Mouse (Mus musculus): ENCODE measurements around the gene Ttll13. TPM values are rescaled to one million over a fixed set of nuclear protein-coding genes. Genes with fewer than 3 reads are reported as not detected.
A peak's percentile ranks its signal among the peaks of the same experiment; 100 is the strongest.

Gene Ttll13
- polyA plus RNA-seq, 1 experiment from 2014 or later = 1.2 TPM

GRCm38 (mm10) chr7:80264606-80265005 lies 18.4 kb downstream of the Ttll13 start:
- no peak for ATAC-seq (replicated peaks; ENCODE audit: low FRiP score)
- DNase-seq (ENCODE audit: low spot score) = no peak

DNA sequence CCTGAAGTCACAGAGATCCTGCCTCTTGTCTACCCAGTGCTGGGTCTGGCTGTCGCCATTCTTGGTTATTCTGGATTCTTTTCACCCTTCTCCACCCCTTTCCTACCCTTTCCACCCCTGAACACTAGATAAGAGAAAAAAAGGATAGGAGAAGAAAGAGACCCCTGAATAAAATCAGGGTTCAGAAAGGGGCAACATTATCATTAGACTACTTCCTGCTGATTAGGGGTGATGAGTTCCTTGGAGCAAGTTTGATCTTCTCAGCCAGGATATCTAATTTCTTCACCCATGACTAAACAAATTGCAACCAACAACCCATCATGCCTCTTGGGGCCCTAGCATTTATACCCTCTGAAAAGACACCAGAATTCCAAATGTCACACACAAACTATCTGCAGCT lies 21.6 kb downstream of the Ttll13 start:
- ATAC-seq (replicated peaks; ENCODE audit: low FRiP score) (no peak), DNase-seq (ENCODE audit: low spot score) (no peak)
- H3K36me3 ChIP-seq (ENCODE audit: control insufficient read depth, insufficient read depth, low read length) = peaks cover 5% of the 10 kb centered on the region; the same call in 1 of the 2 replicates
- H3K9ac ChIP-seq (ENCODE audit: low read length) = no peak overlapping the region
- no peak overlapping the region for H3K27ac ChIP-seq (ENCODE audit: low read depth, low read length)
- no peak overlapping the region for H3K4me2 ChIP-seq (ENCODE audit: low read depth, low read length, severe bottlenecking)
- no peaks in the 10 kb centered on the region for H3K9me3 ChIP-seq (ENCODE audit: control insufficient read depth, low read length)
- peaks cover 5% of the 10 kb centered on the region; the same call in 1 of the 2 replicates for H3K4me1 ChIP-seq (replicated peaks; ENCODE audit: control insufficient read depth, insufficient read depth, low read length)
- H3K27me3 ChIP-seq (ENCODE audit: control insufficient read depth, insufficient read depth, low read length) = no peaks in the 10 kb centered on the region
- WGBS = 79% methylated on average over 1 of the region's 1 CpGs
- H3K4me3 ChIP-seq (ENCODE audit: low read depth, low read length) = no peak overlapping the region

More at GRCm38 (mm10) chr7:80264606-80265005, 18.4 kb downstream of the Ttll13 start:
- Histone ChIP-seq H3K36me3 (ENCODE audit: control insufficient read depth, insufficient read depth, low read length) (peaks cover 5% of the 10 kb centered on the region; the same call in 1 of the 2 replicates), H3K4me2 (ENCODE audit: low read depth, low read length, severe bottlenecking) (no peak overlapping the region), H3K27ac (ENCODE audit: low read depth, low read length) (no peak overlapping the region), H3K27me3 (ENCODE audit: control insufficient read depth, insufficient read depth, low read length) (no peaks in the 10 kb centered on the region), H3K9me3 (ENCODE audit: control insufficient read depth, low read length) (no peaks in the 10 kb centered on the region), H3K4me3 (ENCODE audit: low read depth, low read length) (no peak overlapping the region), H3K9ac (ENCODE audit: low read length) (no peak overlapping the region), H3K4me1 (replicated peaks; ENCODE audit: control insufficient read depth, insufficient read depth, low read length) (peaks cover 8% of the 10 kb centered on the region; the same call in 1 of the 2 replicates)
- WGBS = 96% methylated on average over 12 of the region's 12 CpGs

- peak; percentile 95 for DNase-seq (ENCODE audit: low spot score)
- Histone ChIP-seq H3K4me3 (ENCODE audit: low read depth, low read length) (peak within 1 kb of the TSS; percentile 83), H3K4me1 (replicated peaks; ENCODE audit: control insufficient read depth, insufficient read depth, low read length) (peaks cover 5% of the 10 kb centered on the region; the same call in 1 of the 2 replicates), H3K36me3 (ENCODE audit: control insufficient read depth, insufficient read depth, low read length) (peaks cover 5% of the 10 kb centered on the region; the same call in 1 of the 2 replicates), H3K27ac (ENCODE audit: low read depth, low read length) (peak within 1 kb of the TSS; percentile 41; the same call in 1 of the 2 replicates), H3K27me3 (ENCODE audit: control insufficient read depth, insufficient read depth, low read length) (no peaks in the 10 kb centered on the region), H3K4me2 (ENCODE audit: low read depth, low read length, severe bottlenecking) (peak within 1 kb of the TSS; percentile 95), H3K9me3 (ENCODE audit: control insufficient read depth, low read length) (peaks cover 1% of the 10 kb centered on the region; the same call in 1 of the 2 replicates), H3K9ac (ENCODE audit: low read length) (peak within 1 kb of the TSS; percentile 75)
- ATAC-seq (replicated peaks; ENCODE audit: low FRiP score) = peak; percentile 92
- 5% methylated on average over 21 of the region's 21 CpGs for WGBS
These were observed 22.9 kb downstream of the Ttll13 start, which contains the start of gene Vps33b for GRCm38 (mm10) chr7:80268897-80269750. TSS of gene Vps33b (plus strand) at chr7:80269649.

GRCm38 (mm10) chr7:80269751-80270255 lies 23.6 kb downstream of the Ttll13 start:
- Histone ChIP-seq H3K27ac (ENCODE audit: low read depth, low read length) (no peak overlapping the region), H3K4me2 (ENCODE audit: low read depth, low read length, severe bottlenecking) (peak overlapping the region; percentile 95), H3K9ac (ENCODE audit: low read length) (peak overlapping the region; percentile 75), H3K4me3 (ENCODE audit: low read depth, low read length) (peak overlapping the region; percentile 83), H3K4me1 (replicated peaks; ENCODE audit: control insufficient read depth, insufficient read depth, low read length) (peaks cover 5% of the 10 kb centered on the region; the same call in 1 of the 2 replicates), H3K27me3 (ENCODE audit: control insufficient read depth, insufficient read depth, low read length) (no peaks in the 10 kb centered on the region), H3K36me3 (ENCODE audit: control insufficient read depth, insufficient read depth, low read length) (peaks cover 12% of the 10 kb centered on the region), H3K9me3 (ENCODE audit: control insufficient read depth, low read length) (peaks cover 8% of the 10 kb centered on the region; the same call in 1 of the 2 replicates)
- 1% methylated on average over 23 of the region's 23 CpGs for WGBS
- DNase-seq (ENCODE audit: low spot score) (no peak), ATAC-seq (replicated peaks; ENCODE audit: low FRiP score) (no peak; the same call in 1 of the 2 replicates)

GRCm38 (mm10) chr7:80273456-80273855 lies 27.3 kb downstream of the Ttll13 start:
- DNase-seq (ENCODE audit: low spot score) (no peak), ATAC-seq (replicated peaks; ENCODE audit: low FRiP score) (no peak)
- peaks cover 17% of the 10 kb centered on the region for H3K36me3 ChIP-seq (ENCODE audit: control insufficient read depth, insufficient read depth, low read length)
- H3K9me3 ChIP-seq (ENCODE audit: control insufficient read depth, low read length) = peaks cover 13% of the 10 kb centered on the region; the same call in 1 of the 2 replicates
- no peak overlapping the region for H3K27ac ChIP-seq (ENCODE audit: low read depth, low read length)
- no peak overlapping the region for H3K4me2 ChIP-seq (ENCODE audit: low read depth, low read length, severe bottlenecking)
- WGBS = 93% methylated on average over 2 of the region's 2 CpGs
- peaks cover 5% of the 10 kb centered on the region; the same call in 1 of the 2 replicates for H3K4me1 ChIP-seq (replicated peaks; ENCODE audit: control insufficient read depth, insufficient read depth, low read length)
- no peaks in the 10 kb centered on the region for H3K27me3 ChIP-seq (ENCODE audit: control insufficient read depth, insufficient read depth, low read length)
- no peak overlapping the region for H3K9ac ChIP-seq (ENCODE audit: low read length)
- H3K4me3 ChIP-seq (ENCODE audit: low read depth, low read length) = no peak overlapping the region

GRCm38 (mm10) chr7:80276374-80276773 lies 30.2 kb downstream of the Ttll13 start:
- Histone ChIP-seq H3K4me3 (ENCODE audit: low read depth, low read length) (no peak overlapping the region), H3K4me1 (replicated peaks; ENCODE audit: control insufficient read depth, insufficient read depth, low read length) (no peaks in the 10 kb centered on the region), H3K27ac (ENCODE audit: low read depth, low read length) (no peak overlapping the region), H3K9ac (ENCODE audit: low read length) (no peak overlapping the region), H3K27me3 (ENCODE audit: control insufficient read depth, insufficient read depth, low read length) (no peaks in the 10 kb centered on the region), H3K36me3 (ENCODE audit: control insufficient read depth, insufficient read depth, low read length) (peaks cover 17% of the 10 kb centered on the region), H3K9me3 (ENCODE audit: control insufficient read depth, low read length) (peaks cover 13% of the 10 kb centered on the region; the same call in 1 of the 2 replicates), H3K4me2 (ENCODE audit: low read depth, low read length, severe bottlenecking) (no peak overlapping the region)
- 95% methylated on average over 4 of the region's 4 CpGs for WGBS
- DNase-seq (ENCODE audit: low spot score) (no peak), ATAC-seq (replicated peaks; ENCODE audit: low FRiP score) (no peak)

GRCm38 (mm10) chr7:80280032-80280431 lies 33.9 kb downstream of the Ttll13 start:
- H3K4me3 ChIP-seq (ENCODE audit: low read depth, low read length) = no peak overlapping the region
- H3K36me3 ChIP-seq (ENCODE audit: control insufficient read depth, insufficient read depth, low read length) = peaks cover 7% of the 10 kb centered on the region; the same call in 1 of the 2 replicates
- ATAC-seq (replicated peaks; ENCODE audit: low FRiP score) = no peak
- no peak overlapping the region for H3K4me2 ChIP-seq (ENCODE audit: low read depth, low read length, severe bottlenecking)
- peaks cover 3% of the 10 kb centered on the region; the same call in 1 of the 2 replicates for H3K9me3 ChIP-seq (ENCODE audit: control insufficient read depth, low read length)
- no peak overlapping the region for H3K9ac ChIP-seq (ENCODE audit: low read length)
- DNase-seq (ENCODE audit: low spot score) = no peak
- H3K27me3 ChIP-seq (ENCODE audit: control insufficient read depth, insufficient read depth, low read length) = no peaks in the 10 kb centered on the region
- H3K27ac ChIP-seq (ENCODE audit: low read depth, low read length) = no peak overlapping the region
- H3K4me1 ChIP-seq (replicated peaks; ENCODE audit: control insufficient read depth, insufficient read depth, low read length) = no peaks in the 10 kb centered on the region
- 88% methylated on average over 10 of the region's 10 CpGs for WGBS

- WGBS = 84% methylated on average over 2 of the region's 2 CpGs
- Histone ChIP-seq H3K9ac (ENCODE audit: low read length) (no peak overlapping the region), H3K4me1 (replicated peaks; ENCODE audit: control insufficient read depth, insufficient read depth, low read length) (no peaks in the 10 kb centered on the region), H3K4me2 (ENCODE audit: low read depth, low read length, severe bottlenecking) (no peak overlapping the region), H3K27ac (ENCODE audit: low read depth, low read length) (no peak overlapping the region), H3K27me3 (ENCODE audit: control insufficient read depth, insufficient read depth, low read length) (no peaks in the 10 kb centered on the region), H3K9me3 (ENCODE audit: control insufficient read depth, low read length) (no peaks in the 10 kb centered on the region), H3K36me3 (ENCODE audit: control insufficient read depth, insufficient read depth, low read length) (peaks cover under 1% of the 10 kb centered on the region; the same call in 1 of the 2 replicates), H3K4me3 (ENCODE audit: low read depth, low read length) (no peak overlapping the region)
- ATAC-seq (replicated peaks; ENCODE audit: low FRiP score) = no peak
- DNase-seq (ENCODE audit: low spot score) = no peak
These were observed 34.8 kb downstream of the Ttll13 start for GRCm38 (mm10) chr7:80280998-80281397.

Measured in forebrain, embryonic 11.5 days (tissue).